Mouse (Mus musculus) embryonic fibroblast, embryonic 13.5 days (primary cell): ENCODE measurements around the gene Srrm2.

Source experiments
- CTCF ChIP-seq: IDR thresholded peaks from 2 replicates; pipeline ENCODE4 v1.5.1; 2011; ENCODE audit warnings: mild to moderate bottlenecking, control low read depth, low read length, moderate library complexity, borderline replicate concordance; ENCODE audit not compliant: insufficient read depth
- POLR2A ChIP-seq: IDR thresholded peaks from 2 replicates; pipeline ENCODE4 v1.6.1; 2011; ENCODE audit warnings: low read depth, mild to moderate bottlenecking, control low read depth, low read length, moderate library complexity

DNA sequence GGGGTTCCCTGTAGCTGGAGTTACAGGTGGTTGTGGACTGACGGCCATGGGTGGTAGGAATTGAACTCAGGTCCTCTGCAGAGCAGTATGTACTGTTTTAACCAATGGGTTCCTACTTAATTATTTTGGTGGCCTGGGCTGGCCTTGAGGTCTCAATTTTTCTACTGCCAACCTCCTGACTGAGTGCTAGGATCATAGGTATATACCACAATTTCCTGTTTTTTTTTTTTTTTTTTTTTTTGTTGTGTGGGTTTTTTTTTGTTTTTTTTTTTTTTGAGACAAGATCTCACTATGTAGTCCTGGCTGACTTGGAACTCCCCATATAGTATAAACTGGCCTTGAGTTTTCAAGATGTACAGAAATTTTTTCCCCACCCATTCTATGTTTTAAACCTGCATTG, 40.9 kb downstream of the Srrm2 start:
- TF ChIP-seq CTCF: no peak
- no peak for TF ChIP-seq POLR2A
